Mouse (Mus musculus) ES-Bruce4 (cell line): ENCODE results near the gene Scnn1g.

Experiments
- CTCF ChIP-seq: IDR thresholded peaks from one replicate; pipeline ENCODE4 v1.8.1; 2011; ENCODE audit warnings: low read depth, low read length
- EP300 ChIP-seq: IDR thresholded peaks from 2 replicates; pipeline ENCODE4 v1.6.1; 2011; ENCODE audit warnings: low read depth, low read length; ENCODE audit not compliant: insufficient read depth
- POLR2A ChIP-seq: IDR thresholded peaks from one replicate; pipeline ENCODE4 v1.8.1; 2011; ENCODE audit warnings: low read length; ENCODE audit not compliant: insufficient read depth

DNA sequence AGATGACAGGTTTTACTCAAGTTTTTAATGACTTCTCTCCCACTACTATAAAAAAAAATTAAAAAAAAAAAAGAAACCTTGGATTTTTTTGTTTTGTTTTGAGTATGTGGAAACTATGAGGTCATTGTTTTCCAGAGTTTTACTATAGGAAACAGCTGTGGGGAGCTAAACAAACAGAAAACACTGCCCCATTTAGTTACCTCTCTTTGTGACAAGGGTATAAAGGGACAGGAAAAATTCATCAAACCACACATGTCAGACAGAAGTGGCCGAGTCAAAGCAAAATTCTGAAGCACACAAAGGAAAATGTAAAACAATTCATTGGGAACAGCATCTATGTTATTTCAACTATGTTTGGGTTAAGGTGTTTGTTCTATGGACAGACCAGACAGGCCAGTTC, 36.7 kb upstream of the Scnn1g start:
- no peak for TF ChIP-seq CTCF
- no peak for TF ChIP-seq POLR2A
- no peak for TF ChIP-seq EP300
